Mouse (Mus musculus) megakaryocyte, embryonic 14.5 days (primary cell): ENCODE data around the gene Sec24d.

ENCODE experiments used
- FLI1 ChIP-seq: IDR thresholded peaks from 2 replicates; pipeline ENCODE4 v1.6.1; 2012; ENCODE audit warnings: low read length, inconsistent platforms, mixed read lengths
- GATA1 ChIP-seq: IDR thresholded peaks from 3 replicates; pipeline ENCODE4 v1.6.1; 2012; ENCODE audit warnings: mixed read lengths, low read length, inconsistent platforms, borderline replicate concordance

DNA sequence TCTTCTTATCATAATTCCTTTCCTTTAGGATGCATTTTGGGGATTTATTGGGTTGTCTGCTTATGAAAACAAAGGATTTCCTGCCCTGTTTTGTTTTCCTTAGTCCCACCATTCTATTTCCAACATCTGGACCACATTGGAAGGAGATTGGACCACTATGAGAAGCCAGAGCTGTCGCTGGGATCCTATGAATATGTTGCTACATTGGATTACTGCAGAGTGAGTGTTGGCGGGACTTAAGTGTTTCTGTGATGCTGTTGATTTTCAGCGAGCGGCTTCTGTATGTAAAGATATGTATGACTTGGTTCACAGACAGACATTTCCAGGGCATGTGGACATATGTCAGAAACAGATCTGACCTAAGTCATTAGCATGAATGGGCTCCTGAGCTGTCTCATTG is 63.0 kb downstream of the Sec24d start:
- TF ChIP-seq FLI1 = no peak
- TF ChIP-seq GATA1 = no peak
